Mouse (Mus musculus): ENCODE data around the gene Ppp1r16b. TPM values are rescaled to one million over a fixed set of nuclear protein-coding genes. Genes with fewer than 3 reads are reported as not detected.
A peak's percentile ranks its signal among the peaks of the same experiment; 100 is the strongest.
"Not testable (repeated sequence)": the region's sequence is repeated elsewhere in the genome, so short reads cannot be mapped to it uniquely, and the experiment has no call there.

The Ppp1r16b gene
- polyA plus RNA-seq, 1 experiment from 2014 or later: 4.1 TPM

DNA sequence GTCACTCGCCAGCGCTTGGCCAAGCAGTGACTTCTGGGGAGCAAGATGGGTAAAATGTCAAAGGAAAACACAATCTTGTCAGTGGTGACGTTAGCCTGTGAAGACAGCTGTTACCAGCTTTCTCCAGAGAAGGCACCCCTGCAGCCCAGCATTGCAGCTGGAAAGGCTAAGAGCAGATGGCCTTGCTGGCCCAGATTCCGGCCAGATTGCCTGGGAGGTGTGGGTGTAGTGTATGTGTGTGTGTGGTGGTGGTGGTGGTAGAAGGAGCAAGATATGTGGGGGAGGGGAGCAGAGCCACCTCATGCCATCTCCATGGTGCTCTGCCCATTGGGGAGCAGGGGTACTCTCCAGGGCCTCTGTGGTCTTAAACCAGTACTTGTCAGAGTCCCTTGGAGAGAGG is 67.9 kb downstream of the Ppp1r16b start:
- Histone ChIP-seq H3K4me2 (no peak overlapping the region), H3K27me3 (no peaks in the 10 kb centered on the region), H3K36me3 (no peaks in the 10 kb centered on the region), H3K4me1 (no peaks in the 10 kb centered on the region; the same call in 1 of the 2 replicates), H3K27ac (no peak overlapping the region), H3K9me3 (no peaks in the 10 kb centered on the region), H3K4me3 (no peak overlapping the region), H3K9ac (no peak overlapping the region)
- WGBS: 73% methylated on average over 4 of the region's 4 CpGs
- no peak for ATAC-seq (ENCODE audit: insufficient number of reproducible peaks, low FRiP score, low TSS enrichment, low read depth)

DNA sequence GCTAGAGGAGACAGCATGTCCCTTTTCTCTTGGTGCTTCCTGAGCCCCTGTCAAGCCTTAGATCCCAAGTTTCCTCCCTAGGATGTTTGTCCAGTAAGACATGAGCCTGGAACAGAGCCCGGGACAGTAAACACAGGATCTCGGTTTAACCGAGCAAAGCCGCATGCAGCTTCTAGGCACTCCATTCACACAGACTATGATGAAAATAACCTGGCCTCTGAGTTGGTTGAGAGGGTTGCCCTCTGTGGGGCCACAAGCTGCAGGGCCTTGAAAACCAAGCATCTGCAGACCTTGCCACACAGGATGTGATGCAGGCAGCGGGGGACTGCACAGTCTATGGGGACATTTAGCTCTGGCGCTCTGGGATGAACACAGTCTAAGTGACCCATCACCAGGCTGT is 68.7 kb downstream of the Ppp1r16b start:
- ATAC-seq (ENCODE audit: insufficient number of reproducible peaks, low FRiP score, low TSS enrichment, low read depth): no peak; the same call in 1 of the 2 replicates
- H3K9ac ChIP-seq: no peak overlapping the region
- H3K9me3 ChIP-seq: no peaks in the 10 kb centered on the region
- no peaks in the 10 kb centered on the region; the same call in 1 of the 2 replicates for H3K4me1 ChIP-seq
- 74% methylated on average over 6 of the region's 6 CpGs for WGBS
- no peaks in the 10 kb centered on the region for H3K27me3 ChIP-seq
- H3K27ac ChIP-seq: no peak overlapping the region
- H3K4me2 ChIP-seq: no peak overlapping the region
- no peaks in the 10 kb centered on the region for H3K36me3 ChIP-seq
- no peak overlapping the region for H3K4me3 ChIP-seq

DNA sequence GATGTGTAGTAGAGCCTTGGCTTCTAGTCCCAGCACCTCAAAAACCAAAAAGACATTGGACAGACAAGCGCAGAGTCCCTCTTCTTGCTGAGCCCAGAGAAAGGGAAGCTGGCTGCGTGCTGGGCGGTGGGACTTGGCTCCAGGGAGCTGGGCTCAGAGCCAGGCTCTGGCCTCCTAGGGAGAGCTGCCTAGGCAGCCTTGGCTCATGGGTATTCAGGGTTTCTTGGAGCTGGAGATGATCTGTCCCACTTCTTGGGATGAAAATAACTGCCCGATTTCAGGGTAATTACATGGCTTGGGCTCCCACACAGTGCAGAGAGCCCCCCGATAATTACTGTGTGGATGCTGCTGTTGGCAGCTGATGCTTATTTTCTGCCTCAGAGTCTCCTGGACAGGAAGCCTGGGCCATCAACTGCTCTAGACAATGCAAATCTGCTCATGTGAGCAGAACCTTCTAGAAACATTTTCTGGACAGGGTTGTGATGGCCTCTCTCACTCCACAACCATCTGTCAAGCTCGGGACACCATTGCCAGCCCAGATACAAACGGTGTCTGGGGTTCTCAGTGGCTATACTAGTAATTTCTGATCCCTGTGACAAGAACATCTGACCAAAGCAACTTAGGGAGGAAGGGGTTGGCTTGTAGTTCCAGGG is 69.4 kb downstream of the Ppp1r16b start:
- Histone ChIP-seq H3K27ac (no peak overlapping the region), H3K4me1 (no peaks in the 10 kb centered on the region; the same call in 1 of the 2 replicates), H3K9ac (no peak overlapping the region), H3K36me3 (no peaks in the 10 kb centered on the region), H3K4me2 (no peak overlapping the region), H3K27me3 (no peaks in the 10 kb centered on the region), H3K9me3 (no peaks in the 10 kb centered on the region), H3K4me3 (no peak overlapping the region)
- 68% methylated on average over 7 of the region's 7 CpGs for WGBS
- ATAC-seq (ENCODE audit: insufficient number of reproducible peaks, low FRiP score, low TSS enrichment, low read depth): peak; percentile 43; the same call in 1 of the 2 replicates

DNA sequence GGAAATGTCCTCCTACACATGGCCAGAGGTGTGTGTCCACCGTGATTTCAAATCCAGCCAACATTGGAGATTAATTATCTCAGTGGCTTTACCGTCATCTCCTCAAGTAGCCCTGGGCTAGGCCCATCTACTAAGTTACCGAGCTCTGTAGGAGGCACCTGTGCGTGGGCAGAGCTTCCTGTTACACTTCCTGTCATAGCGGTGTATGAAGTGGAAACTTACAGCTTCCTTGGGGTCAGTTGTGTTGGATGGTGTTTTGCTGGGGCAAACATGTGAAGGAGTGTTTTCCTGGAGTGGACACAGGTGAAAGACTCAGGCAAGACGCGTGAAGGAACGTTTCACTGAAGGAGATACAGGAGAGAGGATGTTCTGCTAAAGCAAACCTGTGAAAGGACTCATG is 70.1 kb downstream of the Ppp1r16b start:
- Histone ChIP-seq H3K27ac (no peak overlapping the region), H3K4me2 (no peak overlapping the region), H3K9ac (no peak overlapping the region), H3K9me3 (no peaks in the 10 kb centered on the region), H3K4me3 (no peak overlapping the region), H3K27me3 (no peaks in the 10 kb centered on the region), H3K4me1 (no peaks in the 10 kb centered on the region; the same call in 1 of the 2 replicates), H3K36me3 (no peaks in the 10 kb centered on the region)
- 81% methylated on average over 8 of the region's 8 CpGs for WGBS
- ATAC-seq (ENCODE audit: insufficient number of reproducible peaks, low FRiP score, low TSS enrichment, low read depth): no peak

DNA sequence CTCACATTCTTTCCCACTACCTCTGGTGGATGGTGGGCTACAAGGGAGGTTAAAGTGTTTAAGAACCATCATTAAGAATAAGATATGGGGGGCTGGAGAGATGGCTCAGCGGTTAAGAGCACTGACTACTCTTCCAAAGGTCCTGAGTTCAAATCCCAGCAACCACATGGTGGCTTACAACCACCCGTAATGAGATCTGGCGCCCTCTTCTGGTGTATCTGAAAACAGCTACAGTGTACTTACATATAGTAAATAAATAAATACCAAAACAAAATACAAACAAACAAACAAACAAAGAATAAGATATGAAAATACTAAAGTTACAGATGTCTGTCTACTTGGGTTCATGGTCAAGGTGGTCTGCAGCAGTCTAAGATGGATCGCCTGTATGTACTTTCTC is 71.0 kb downstream of the Ppp1r16b start:
- ATAC-seq (ENCODE audit: insufficient number of reproducible peaks, low FRiP score, low TSS enrichment, low read depth); H3K9me3 ChIP-seq; H3K4me1 ChIP-seq; H3K27me3 ChIP-seq; H3K4me2 ChIP-seq; H3K4me3 ChIP-seq; H3K27ac ChIP-seq; H3K36me3 ChIP-seq; H3K9ac ChIP-seq: not testable (repeated sequence)
- 88% methylated on average over 4 of the region's 4 CpGs for WGBS

DNA sequence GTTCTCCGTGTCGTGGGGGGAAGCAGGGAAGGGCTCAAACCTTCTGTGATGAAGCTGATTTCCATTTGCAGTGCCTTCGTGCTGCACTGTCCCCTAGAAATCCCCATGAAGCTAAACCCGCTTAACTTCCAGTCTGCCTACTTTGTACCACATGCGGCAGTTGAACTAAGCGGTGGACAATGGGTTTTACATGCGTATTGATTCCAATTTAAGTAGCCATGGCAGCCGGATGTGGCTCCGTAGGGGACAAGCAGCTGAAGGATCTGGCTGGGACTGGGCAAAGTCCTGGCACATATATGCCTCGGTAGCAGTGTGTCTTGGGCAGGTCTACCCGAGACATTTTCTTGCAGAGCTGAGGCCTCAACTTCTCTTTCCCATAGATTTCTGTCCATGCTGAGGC is 73.4 kb downstream of the Ppp1r16b start:
- Histone ChIP-seq H3K27ac (no peak overlapping the region), H3K36me3 (no peaks in the 10 kb centered on the region), H3K4me3 (no peak overlapping the region), H3K4me1 (no peaks in the 10 kb centered on the region), H3K9me3 (no peaks in the 10 kb centered on the region), H3K9ac (no peak overlapping the region), H3K27me3 (no peaks in the 10 kb centered on the region), H3K4me2 (no peak overlapping the region)
- 87% methylated on average over 11 of the region's 11 CpGs for WGBS
- ATAC-seq (ENCODE audit: insufficient number of reproducible peaks, low FRiP score, low TSS enrichment, low read depth): no peak

DNA sequence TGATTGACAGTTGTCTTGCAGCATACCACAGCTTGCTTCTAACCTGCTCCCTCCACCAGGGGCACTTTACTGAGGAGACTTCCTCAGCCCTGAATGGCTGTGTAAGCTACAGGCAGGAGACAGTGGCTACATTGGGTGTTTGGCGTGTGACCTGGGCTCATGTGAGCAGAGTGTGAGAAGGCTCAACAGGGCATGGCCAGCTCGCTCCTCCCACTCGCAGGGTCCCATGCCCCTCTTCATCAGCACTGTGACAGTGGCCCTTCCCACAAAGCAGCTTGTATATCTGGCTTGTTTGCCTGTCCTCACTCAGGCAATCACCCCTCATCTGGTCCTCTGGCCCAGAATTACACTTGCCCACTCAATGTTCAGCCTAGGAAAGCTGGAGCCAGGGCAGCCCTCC is 73.9 kb downstream of the Ppp1r16b start:
- 69% methylated on average over 3 of the region's 3 CpGs for WGBS
- no peaks in the 10 kb centered on the region for H3K36me3 ChIP-seq
- no peaks in the 10 kb centered on the region for H3K4me1 ChIP-seq
- no peaks in the 10 kb centered on the region for H3K27me3 ChIP-seq
- no peak for ATAC-seq (ENCODE audit: insufficient number of reproducible peaks, low FRiP score, low TSS enrichment, low read depth)
- no peak overlapping the region for H3K4me3 ChIP-seq
- no peaks in the 10 kb centered on the region for H3K9me3 ChIP-seq
- H3K4me2 ChIP-seq: no peak overlapping the region
- H3K27ac ChIP-seq: no peak overlapping the region
- no peak overlapping the region for H3K9ac ChIP-seq

DNA sequence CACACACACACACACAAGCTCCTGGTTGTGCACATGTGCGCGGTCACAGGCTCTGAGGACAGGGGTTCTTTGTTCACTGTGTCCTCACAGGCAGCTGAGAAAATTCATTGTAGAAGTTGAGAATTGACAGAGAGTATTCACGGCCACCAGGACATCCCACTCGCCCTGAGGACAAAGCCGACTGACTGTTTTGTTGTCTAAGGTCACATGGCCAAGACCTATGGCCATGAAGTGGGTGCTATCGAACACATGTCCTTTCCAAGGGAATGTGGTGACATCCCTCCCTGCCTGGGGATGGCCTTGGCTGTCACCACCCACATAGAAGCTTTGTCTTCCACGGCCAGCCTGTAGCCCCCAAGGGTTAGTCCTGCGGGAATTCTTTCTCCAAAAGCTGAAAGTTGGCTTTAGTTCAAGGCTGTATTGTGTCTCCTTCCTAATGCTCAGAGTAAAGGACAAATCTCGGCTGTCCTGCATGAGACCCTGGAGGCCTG is 75.9 kb downstream of the Ppp1r16b start:
- H3K27ac ChIP-seq: no peak overlapping the region
- peaks cover 5% of the 10 kb centered on the region for H3K4me1 ChIP-seq
- WGBS: 70% methylated on average over 9 of the region's 9 CpGs
- no peak for ATAC-seq (ENCODE audit: insufficient number of reproducible peaks, low FRiP score, low TSS enrichment, low read depth)
- no peak overlapping the region for H3K4me2 ChIP-seq
- no peak overlapping the region for H3K9ac ChIP-seq
- no peaks in the 10 kb centered on the region for H3K36me3 ChIP-seq
- H3K4me3 ChIP-seq: no peak overlapping the region
- no peaks in the 10 kb centered on the region for H3K9me3 ChIP-seq
- H3K27me3 ChIP-seq: no peaks in the 10 kb centered on the region

DNA sequence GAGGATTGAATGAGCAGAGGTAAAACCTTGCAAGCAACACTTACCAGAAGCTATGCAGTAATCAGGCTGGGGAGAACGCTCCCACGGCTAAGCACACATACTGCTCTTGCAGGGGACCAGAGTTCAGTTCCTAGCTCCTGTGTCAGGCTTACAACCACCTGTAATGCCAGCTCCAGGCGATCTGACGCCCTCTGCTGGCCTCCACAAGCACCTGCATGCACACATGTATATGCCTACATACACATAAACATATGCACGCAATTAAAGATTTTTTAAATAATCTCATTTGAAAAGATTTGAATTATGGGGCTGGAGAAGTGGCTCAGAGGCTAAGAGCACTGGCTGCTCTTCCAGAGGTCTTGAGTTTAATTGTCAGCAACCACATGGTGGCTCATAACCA is 77.2 kb downstream of the Ppp1r16b start:
- no peak overlapping the region for H3K4me3 ChIP-seq
- peaks cover 10% of the 10 kb centered on the region for H3K4me1 ChIP-seq
- H3K27ac ChIP-seq: no peak overlapping the region
- H3K4me2 ChIP-seq: no peak overlapping the region
- no peaks in the 10 kb centered on the region for H3K36me3 ChIP-seq
- WGBS: 74% methylated on average over 5 of the region's 5 CpGs
- no peak for ATAC-seq (ENCODE audit: insufficient number of reproducible peaks, low FRiP score, low TSS enrichment, low read depth)
- no peaks in the 10 kb centered on the region for H3K27me3 ChIP-seq
- H3K9ac ChIP-seq: no peak overlapping the region
- no peaks in the 10 kb centered on the region for H3K9me3 ChIP-seq

DNA sequence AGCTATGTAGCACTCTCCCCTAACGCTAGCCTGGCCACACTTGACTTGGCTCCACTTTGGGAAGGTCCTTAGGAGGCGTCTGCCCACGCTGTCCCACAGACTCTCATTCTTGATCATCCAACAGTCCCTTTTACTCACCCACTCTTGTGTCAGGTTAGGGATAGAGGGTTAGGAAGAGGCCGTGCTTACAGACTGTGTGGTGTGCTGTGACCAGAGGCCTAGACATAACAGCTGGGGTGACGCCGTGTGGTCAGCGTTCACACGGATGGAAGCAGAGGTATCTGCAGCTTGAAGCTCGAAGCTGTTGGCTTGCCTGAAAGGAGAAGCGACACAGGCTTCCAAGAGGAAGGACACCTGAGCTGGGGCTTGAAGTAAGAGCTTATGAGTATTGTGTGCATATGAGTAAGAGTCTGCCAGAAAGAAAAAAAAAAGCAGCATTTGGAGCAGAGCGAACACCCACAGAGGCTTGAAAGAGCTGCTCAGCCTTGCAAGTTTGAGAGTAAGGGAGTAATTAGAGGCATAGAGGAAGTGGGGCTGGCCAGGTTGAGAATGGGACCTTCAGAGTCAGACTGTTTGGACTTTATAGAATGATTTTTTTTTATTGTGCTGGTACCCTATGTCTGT is 78.4 kb downstream of the Ppp1r16b start:
- Histone ChIP-seq H3K36me3 (no peaks in the 10 kb centered on the region), H3K4me1 (peaks cover 10% of the 10 kb centered on the region), H3K27ac (no peak overlapping the region), H3K4me3 (no peak overlapping the region), H3K9me3 (no peaks in the 10 kb centered on the region), H3K4me2 (no peak overlapping the region), H3K27me3 (no peaks in the 10 kb centered on the region), H3K9ac (no peak overlapping the region)
- 85% methylated on average over 11 of the region's 11 CpGs for WGBS
- ATAC-seq (ENCODE audit: insufficient number of reproducible peaks, low FRiP score, low TSS enrichment, low read depth): no peak

DNA sequence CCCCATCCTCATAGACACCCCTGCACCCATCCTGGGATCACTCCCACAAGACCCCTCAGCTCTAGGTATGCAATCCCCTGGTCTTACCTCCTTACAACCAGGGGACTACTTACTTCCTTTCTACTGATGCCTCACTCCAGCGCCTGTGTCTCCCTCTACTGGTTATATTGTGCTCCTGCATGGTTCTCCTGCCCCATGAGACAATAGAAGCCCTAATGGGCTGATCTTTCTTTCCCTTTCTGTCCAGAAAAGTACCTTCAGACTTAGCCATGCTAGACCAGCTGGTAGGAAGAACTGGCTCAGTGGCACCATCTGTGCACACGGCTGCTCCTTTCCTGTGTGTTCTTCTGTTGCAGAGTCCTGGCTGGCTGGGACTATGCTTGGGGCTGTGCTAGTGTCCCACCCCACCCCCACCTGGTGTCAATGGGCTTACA is 79.9 kb downstream of the Ppp1r16b start:
- no peak for ATAC-seq (ENCODE audit: insufficient number of reproducible peaks, low FRiP score, low TSS enrichment, low read depth)
- no peak overlapping the region for H3K27ac ChIP-seq
- H3K4me1 ChIP-seq: peaks cover 10% of the 10 kb centered on the region
- H3K4me3 ChIP-seq: no peak overlapping the region
- no peaks in the 10 kb centered on the region for H3K36me3 ChIP-seq
- 17% methylated on average over 2 of the region's 2 CpGs for WGBS
- no peak overlapping the region for H3K9ac ChIP-seq
- no peaks in the 10 kb centered on the region for H3K27me3 ChIP-seq
- H3K9me3 ChIP-seq: no peaks in the 10 kb centered on the region
- no peak overlapping the region for H3K4me2 ChIP-seq

DNA sequence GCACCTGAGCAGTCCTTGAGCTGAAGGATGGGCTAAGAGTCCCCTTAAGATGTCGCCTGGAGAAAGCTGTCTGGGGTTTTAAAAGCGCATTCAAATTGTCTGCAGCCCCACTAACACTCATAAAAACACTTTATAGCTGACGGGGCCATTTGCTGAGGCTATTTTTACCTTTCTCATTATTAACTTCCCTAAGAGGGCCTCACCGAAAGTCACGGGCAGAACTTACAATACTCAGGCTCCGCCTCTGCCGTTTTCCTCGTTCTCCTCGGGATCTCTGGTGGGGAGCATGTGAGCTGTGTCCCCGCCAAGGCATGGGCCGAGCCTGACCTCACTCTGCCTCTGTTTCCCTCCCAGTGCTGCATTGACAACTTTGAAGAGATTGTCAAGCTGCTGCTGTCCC is 81.0 kb downstream of the Ppp1r16b start:
- ATAC-seq (ENCODE audit: insufficient number of reproducible peaks, low FRiP score, low TSS enrichment, low read depth): no peak
- H3K9me3 ChIP-seq: no peaks in the 10 kb centered on the region
- 28% methylated on average over 11 of the region's 11 CpGs for WGBS
- H3K9ac ChIP-seq: no peak overlapping the region
- no peak overlapping the region for H3K4me3 ChIP-seq
- peaks cover 10% of the 10 kb centered on the region for H3K4me1 ChIP-seq
- no peaks in the 10 kb centered on the region for H3K36me3 ChIP-seq
- no peaks in the 10 kb centered on the region for H3K27me3 ChIP-seq
- H3K27ac ChIP-seq: no peak overlapping the region
- H3K4me2 ChIP-seq: 0 out of 2 replicates have a peak overlapping the region, but pooled peaks have one; percentile 10

Measured in limb, embryonic 15.5 days (tissue).